Mouse (Mus musculus) midbrain, embryonic 16.5 days (tissue): ENCODE data around the gene Ifnk. TPM values are rescaled to one million over a fixed set of nuclear protein-coding genes. Genes with fewer than 3 reads are reported as not detected.

Source experiments
- ATAC-seq: fragments of 200-750 bp; cut with Nextera tagmentation; 2 replicates; pipeline ENCODE4 v1.8.0; 2017; ENCODE audit warnings: moderate TSS enrichment
- H3K27ac ChIP-seq: fragments of 300-500 bp; sonication (generic); 2 replicates; pipeline ENCODE4 v1.5.1; 2014; ENCODE audit warnings: mild to moderate bottlenecking, low read length, mixed read lengths
- H3K27me3 ChIP-seq: fragments of 300-500 bp; sonication (generic); 2 replicates; pipeline ENCODE4 v1.6.1; 2014; ENCODE audit warnings: low read depth, low read length, mixed read lengths; ENCODE audit not compliant: control insufficient read depth, insufficient read depth
- H3K36me3 ChIP-seq: fragments of 300-500 bp; sonication (generic); 2 replicates; pipeline ENCODE4 v1.6.1; 2014; ENCODE audit warnings: mild to moderate bottlenecking, low read length, moderate library complexity, mixed read lengths; ENCODE audit not compliant: control insufficient read depth, insufficient read depth
- H3K4me1 ChIP-seq: fragments of 300-500 bp; sonication (generic); 2 replicates; pipeline ENCODE4 v1.6.1; 2014; ENCODE audit warnings: mild to moderate bottlenecking, low read length, mixed read lengths; ENCODE audit not compliant: control insufficient read depth, insufficient read depth
- H3K4me2 ChIP-seq: fragments of 300-500 bp; sonication (generic); 2 replicates; pipeline ENCODE4 v1.6.1; 2014; ENCODE audit warnings: mild to moderate bottlenecking, low read length, mixed read lengths
- H3K4me3 ChIP-seq: fragments of 300-500 bp; sonication (generic); 2 replicates; pipeline ENCODE4 v1.5.1; 2014; ENCODE audit warnings: low read depth, mild to moderate bottlenecking, low read length, moderate library complexity, mixed read lengths
- H3K9ac ChIP-seq: fragments of 300-500 bp; sonication (generic); 2 replicates; pipeline ENCODE4 v1.6.1; 2014; ENCODE audit warnings: low read depth, low read length, mixed read lengths
- H3K9me3 ChIP-seq: fragments of 300-500 bp; sonication (generic); replicated peaks from 2 replicates; pipeline ENCODE4 v1.6.1; 2014; ENCODE audit warnings: mild to moderate bottlenecking, low read length, mixed read lengths; ENCODE audit not compliant: control insufficient read depth, poor library complexity, severe bottlenecking
- WGBS: fragments of 180-500 bp; shearing (Covaris S2); extraction: QIAGEN DNeasy Blood & Tissue Kit; methylation state at CpG from one replicate; pipeline ENCODE4 v1.1.7; 2014; 5-methylcytosine and 5-hydroxymethylcytosine counted together
- polyA plus RNA-seq: library from polyadenylated mRNA; unstranded; fragments of >200 nt; fragmentation: Nextera tagmentation; extraction: Ambion mirVana; gene quantifications from 2 replicates; pipeline ENCODE4 v1.2.1, GENCODE M21; 2015

Gene Ifnk
- polyA plus RNA-seq, 1 experiment from 2014 or later: not detected

DNA sequence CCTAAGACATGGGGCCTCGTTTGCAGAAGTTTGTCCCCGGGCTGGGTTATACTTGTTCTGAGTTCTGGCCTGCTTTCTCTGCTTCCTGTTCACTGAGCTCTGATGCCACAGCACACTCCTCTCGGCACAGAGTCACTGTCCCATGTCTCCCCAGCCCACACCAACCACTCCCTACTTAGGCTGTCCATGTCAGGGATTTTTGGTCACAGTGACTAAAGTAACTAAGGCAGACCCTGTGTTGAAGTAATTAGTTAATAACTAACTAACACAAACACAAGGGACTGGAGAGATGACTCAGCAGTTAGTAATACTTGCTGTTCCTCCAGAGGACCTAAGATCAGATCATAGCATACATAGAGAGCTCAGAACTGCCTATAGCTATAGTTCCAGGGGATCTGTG, 14.1 kb downstream of the Ifnk start:
- Histone ChIP-seq H3K4me2 (no peak overlapping the region), H3K9me3 (no peaks in the 10 kb centered on the region), H3K27me3 (no peaks in the 10 kb centered on the region), H3K9ac (no peak overlapping the region), H3K4me1 (no peaks in the 10 kb centered on the region), H3K4me3 (no peak overlapping the region), H3K36me3 (no peaks in the 10 kb centered on the region), H3K27ac (no peak overlapping the region)
- 86% methylated on average over 3 of the region's 3 CpGs for WGBS
- ATAC-seq: no peak

DNA sequence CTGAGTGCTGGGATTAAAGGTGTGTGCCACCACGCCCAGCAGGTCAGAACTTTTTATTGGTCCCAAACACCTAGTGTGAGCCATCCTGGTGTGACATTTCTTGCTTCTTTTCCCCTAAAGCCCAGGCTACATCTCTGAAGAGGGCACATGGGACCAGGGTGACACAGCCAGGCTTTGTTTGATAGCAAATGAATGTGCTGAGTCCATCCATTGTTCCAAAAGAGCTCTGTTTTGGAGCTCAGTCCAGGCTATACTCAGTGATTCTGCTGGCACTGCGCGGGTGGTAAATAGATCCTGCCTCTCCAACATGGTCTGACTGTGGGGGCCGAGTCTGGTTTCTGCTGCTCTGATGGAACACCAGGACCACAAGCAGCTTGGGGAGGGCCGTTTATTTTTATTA, 16.0 kb downstream of the Ifnk start:
- Histone ChIP-seq H3K9ac (no peak overlapping the region), H3K27ac (no peak overlapping the region), H3K36me3 (no peaks in the 10 kb centered on the region), H3K4me3 (no peak overlapping the region), H3K9me3 (no peaks in the 10 kb centered on the region), H3K4me2 (no peak overlapping the region), H3K27me3 (no peaks in the 10 kb centered on the region), H3K4me1 (no peaks in the 10 kb centered on the region)
- ATAC-seq: no peak
- 86% methylated on average over 5 of the region's 5 CpGs for WGBS

DNA sequence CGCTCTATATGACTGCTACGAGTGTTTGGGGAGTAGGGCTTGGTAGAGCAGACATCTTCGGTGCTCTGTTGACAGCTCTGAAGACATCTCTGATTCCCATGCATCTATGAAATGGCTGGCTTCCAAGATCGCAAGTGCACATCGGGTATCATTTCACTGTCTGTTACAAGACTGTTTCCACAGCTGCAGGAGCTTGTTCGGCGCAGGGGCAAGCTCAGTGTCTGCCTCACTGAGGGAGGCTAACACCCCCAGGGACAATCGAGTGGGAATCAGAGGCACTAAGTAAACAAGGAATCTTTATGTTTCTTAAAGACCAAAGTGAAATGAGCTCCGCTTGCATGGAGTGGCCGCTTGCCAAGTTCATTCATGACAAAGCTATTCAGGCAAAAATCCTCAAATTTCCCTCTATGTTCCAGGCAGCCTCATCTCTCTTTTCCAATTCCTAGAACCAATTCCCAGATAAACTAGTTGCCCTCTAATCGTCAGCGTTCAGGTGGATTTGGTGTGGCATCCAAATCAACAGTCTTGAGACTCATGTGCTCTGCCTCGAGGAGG, 17.8 kb downstream of the Ifnk start:
- H3K4me3 ChIP-seq: no peak overlapping the region
- no peaks in the 10 kb centered on the region for H3K9me3 ChIP-seq
- ATAC-seq: no peak
- no peaks in the 10 kb centered on the region for H3K27me3 ChIP-seq
- H3K4me2 ChIP-seq: no peak overlapping the region
- H3K27ac ChIP-seq: no peak overlapping the region
- no peaks in the 10 kb centered on the region for H3K36me3 ChIP-seq
- H3K9ac ChIP-seq: no peak overlapping the region
- WGBS: 75% methylated on average over 13 of the region's 13 CpGs
- no peaks in the 10 kb centered on the region for H3K4me1 ChIP-seq

DNA sequence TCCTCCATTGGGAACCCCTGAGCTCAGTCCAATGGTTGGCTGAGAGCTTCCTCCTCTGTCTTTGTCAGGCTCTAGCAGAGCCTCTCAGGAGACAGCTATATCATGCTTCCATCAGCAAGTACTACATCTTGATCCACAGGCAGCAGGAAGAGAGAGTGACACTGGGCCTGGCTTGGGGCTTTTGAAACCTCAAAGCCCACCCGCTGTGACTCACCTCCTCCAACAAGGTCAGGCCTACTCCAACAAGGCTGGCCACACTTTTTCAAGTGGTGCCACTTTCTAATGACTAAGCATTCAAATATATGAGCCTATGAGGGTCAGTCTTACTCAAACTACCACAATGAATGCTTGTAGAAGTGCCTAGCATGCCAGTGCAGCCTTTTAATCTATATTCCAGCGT, 20.6 kb downstream of the Ifnk start:
- Histone ChIP-seq H3K27ac (no peak overlapping the region), H3K27me3 (no peaks in the 10 kb centered on the region)
- WGBS: 96% methylated on average over 2 of the region's 2 CpGs

DNA sequence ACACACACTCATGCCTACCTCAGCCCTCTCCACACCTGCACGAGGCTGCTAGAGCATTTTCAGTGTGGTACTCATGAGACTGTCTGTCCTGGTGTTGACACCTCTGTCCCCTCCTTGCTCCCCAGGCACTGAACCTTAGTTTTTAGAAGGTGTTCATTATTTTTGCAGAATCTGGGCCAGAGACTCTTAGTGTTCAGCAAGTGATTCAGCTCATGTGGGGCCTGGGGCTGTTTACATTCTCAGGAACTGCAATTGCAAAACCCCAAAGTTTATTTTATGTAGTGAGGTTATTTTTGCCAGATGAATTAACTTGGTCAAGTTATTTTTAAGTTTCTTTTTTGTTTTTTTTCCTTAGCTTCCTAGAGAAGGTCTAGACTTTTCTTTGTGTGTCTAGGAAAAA, 21.7 kb downstream of the Ifnk start:
- WGBS: 72% methylated on average over 1 of the region's 1 CpGs
- ATAC-seq: no peak
- H3K27me3 ChIP-seq: no peaks in the 10 kb centered on the region

More for the DNA sequence above, 20.6 kb downstream of the Ifnk start:
- Histone ChIP-seq H3K4me3 (no peak overlapping the region), H3K9ac (no peak overlapping the region), H3K4me2 (no peak overlapping the region), H3K36me3 (no peaks in the 10 kb centered on the region), H3K4me1 (no peaks in the 10 kb centered on the region), H3K9me3 (no peaks in the 10 kb centered on the region)
- ATAC-seq: no peak

DNA sequence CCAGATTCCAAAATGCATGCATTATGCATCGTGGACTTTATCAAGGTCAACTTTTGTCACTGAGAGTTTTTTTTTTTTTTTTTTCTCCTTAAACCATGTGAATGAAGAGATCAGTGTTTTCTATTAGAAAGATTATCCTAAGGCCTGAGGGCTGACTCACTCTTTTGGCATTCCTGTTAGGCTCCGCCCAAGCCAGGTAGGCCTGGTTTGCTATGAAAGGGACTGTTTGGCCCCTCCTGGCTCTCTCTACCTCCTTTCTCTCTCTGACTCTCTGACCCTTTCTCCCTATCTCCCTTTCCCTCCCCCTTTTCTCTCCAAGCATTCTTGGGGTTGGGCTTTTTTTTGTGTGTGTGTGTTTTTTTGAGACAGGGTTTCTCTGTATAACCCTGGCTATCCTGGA, 23.7 kb downstream of the Ifnk start:
- Histone ChIP-seq H3K27me3 (no peaks in the 10 kb centered on the region), H3K9me3 (no peaks in the 10 kb centered on the region), H3K4me3 (no peak overlapping the region), H3K36me3 (no peaks in the 10 kb centered on the region), H3K27ac (no peak overlapping the region), H3K9ac (no peak overlapping the region), H3K4me2 (no peak overlapping the region), H3K4me1 (no peaks in the 10 kb centered on the region)
- 89% methylated on average over 2 of the region's 2 CpGs for WGBS
- ATAC-seq: no peak

More for the DNA sequence above, 21.7 kb downstream of the Ifnk start:
- Histone ChIP-seq H3K9ac (no peak overlapping the region), H3K9me3 (no peaks in the 10 kb centered on the region), H3K4me1 (no peaks in the 10 kb centered on the region), H3K36me3 (no peaks in the 10 kb centered on the region), H3K4me2 (no peak overlapping the region), H3K4me3 (no peak overlapping the region), H3K27ac (no peak overlapping the region)

DNA sequence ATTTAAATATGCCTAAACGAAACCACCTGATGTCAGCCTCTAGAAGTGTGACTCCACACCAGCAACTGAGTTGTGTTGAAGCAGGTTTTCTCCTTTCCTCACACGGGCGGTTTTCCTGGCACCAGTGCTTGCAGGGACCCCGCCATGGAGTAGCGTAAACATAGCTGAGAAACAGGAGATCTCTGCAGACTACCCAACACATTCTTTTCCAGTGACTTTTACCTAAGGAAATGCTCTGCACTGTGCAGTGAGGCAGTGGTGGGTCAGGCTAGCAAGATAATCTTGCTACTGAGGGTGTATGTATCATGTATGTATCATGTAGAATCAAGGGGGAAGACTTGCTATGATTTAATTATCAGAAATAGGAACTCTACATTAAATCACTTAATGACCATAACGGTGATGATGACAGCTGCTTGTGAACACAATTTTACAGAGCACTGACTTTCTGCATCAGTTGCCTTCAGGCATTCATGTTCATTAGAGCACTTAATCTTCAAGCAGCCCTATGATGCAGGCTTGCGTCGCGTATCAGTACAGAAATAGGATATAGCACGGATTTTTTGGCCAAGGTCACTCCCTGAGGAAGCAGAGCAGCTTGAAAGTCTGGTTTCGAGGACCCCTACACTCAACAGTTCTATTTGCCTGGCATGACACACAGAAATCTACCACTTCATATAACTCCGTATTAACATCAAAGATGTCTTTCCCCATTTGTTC, 26.2 kb downstream of the Ifnk start:
- no peaks in the 10 kb centered on the region for H3K27me3 ChIP-seq
- H3K4me2 ChIP-seq: no peak overlapping the region
- no peak overlapping the region for H3K9ac ChIP-seq
- H3K4me3 ChIP-seq: no peak overlapping the region
- no peaks in the 10 kb centered on the region for H3K4me1 ChIP-seq
- WGBS: 71% methylated on average over 12 of the region's 12 CpGs
- H3K9me3 ChIP-seq: no peaks in the 10 kb centered on the region
- H3K36me3 ChIP-seq: no peaks in the 10 kb centered on the region
- ATAC-seq: no peak
- H3K27ac ChIP-seq: no peak overlapping the region

DNA sequence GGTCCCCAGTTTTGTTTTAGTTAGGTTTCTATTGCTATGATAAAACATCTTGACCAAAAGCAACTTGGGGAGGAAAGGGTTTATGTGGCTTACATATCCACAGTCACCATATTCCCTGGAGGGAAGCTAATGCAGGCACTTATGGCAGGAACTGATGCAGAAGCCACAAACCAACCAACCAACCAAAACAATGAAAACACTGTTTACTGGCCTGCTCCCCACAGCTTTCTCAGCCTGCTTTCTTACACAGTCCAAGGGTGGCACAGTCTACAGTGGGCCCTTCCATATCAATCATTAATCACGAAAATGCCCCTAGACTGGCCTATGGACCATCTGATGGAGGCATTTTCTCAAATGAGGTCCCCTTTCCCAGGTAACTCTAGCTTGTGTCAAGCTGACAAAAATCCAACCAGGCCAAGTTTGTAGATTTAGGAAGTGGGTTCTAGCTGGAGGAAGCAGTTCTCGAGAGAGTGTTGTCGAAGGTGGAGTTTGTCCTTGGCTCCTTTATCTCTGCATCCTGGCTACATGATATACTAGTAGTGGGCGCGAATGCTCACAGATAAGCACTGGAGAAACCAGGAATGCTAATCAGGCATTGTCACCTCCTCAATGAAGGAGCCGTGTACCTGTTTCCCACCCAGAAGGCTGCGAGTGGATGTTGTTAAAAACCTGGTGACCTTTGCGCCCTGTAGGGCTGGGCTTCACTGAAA, 35.9 kb downstream of the Ifnk start:
- no peak overlapping the region for H3K27ac ChIP-seq
- H3K9me3 ChIP-seq: no peaks in the 10 kb centered on the region
- no peak overlapping the region for H3K4me2 ChIP-seq
- H3K4me1 ChIP-seq: no peaks in the 10 kb centered on the region
- no peak overlapping the region for H3K9ac ChIP-seq
- no peaks in the 10 kb centered on the region for H3K36me3 ChIP-seq
- no peak overlapping the region for H3K4me3 ChIP-seq
- no peak for ATAC-seq
- 96% methylated on average over 8 of the region's 8 CpGs for WGBS
- H3K27me3 ChIP-seq: no peaks in the 10 kb centered on the region

DNA sequence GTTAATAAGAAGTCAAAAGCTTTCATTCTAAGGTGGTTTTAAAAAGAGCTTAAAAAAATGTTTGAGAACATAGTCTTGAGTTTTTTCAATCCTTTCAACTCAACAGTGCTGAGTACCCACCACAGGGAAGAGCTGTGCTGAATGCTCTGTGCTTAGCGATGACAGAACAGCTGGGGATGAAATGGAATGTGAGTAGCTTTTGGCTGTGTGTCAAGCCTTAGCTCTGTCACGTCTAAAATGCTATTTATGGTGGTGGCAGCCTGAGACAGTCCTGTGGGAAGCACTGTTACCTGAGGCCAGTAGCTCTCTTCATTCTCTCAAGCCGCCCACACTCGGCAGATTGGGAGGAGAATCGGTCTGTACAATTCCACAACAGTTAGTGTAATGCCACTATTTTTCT, 37.9 kb downstream of the Ifnk start:
- Histone ChIP-seq H3K27me3 (no peaks in the 10 kb centered on the region), H3K4me2 (no peak overlapping the region), H3K36me3 (peaks cover 4% of the 10 kb centered on the region; the same call in 1 of the 2 replicates), H3K9me3 (no peaks in the 10 kb centered on the region), H3K4me3 (no peak overlapping the region), H3K4me1 (no peaks in the 10 kb centered on the region), H3K9ac (no peak overlapping the region), H3K27ac (no peak overlapping the region)
- 71% methylated on average over 5 of the region's 5 CpGs for WGBS
- ATAC-seq: no peak
